In genomic region chr11:87750521-87750920, GRCm38 (mm10) we compare ENCODE assay signal across 11 mouse cellular contexts. TPM values are rescaled to one million over a fixed set of nuclear protein-coding genes. Genes with fewer than 3 reads are reported as not detected.
DNase-seq lines count a peak whose midpoint lies in the region; ATAC-seq and TF ChIP-seq lines count a peak whose summit lies in the region.
"Had no signal": no experiment of that assay in that cellular context is flagged by ENCODE, and none has a peak within 500 bp of the region (broad histone marks: within the 10 kb centered on the region; RNA-seq: fewer than 3 reads in every experiment).

No protein-coding gene starts in this region.

- H3K4me2 ChIP-seq in heart, embryonic 12.5 days: no peak overlapping the region

- H3K27ac ChIP-seq in heart, embryonic 12.5 days (ENCODE audit: poor library complexity, severe bottlenecking): 0 out of 2 replicates have a peak overlapping the region, but pooled peaks have one; percentile 17
- peak overlapping the region; percentile 88 for H3K27ac ChIP-seq in small intestine, adult 2 months (ENCODE audit: insufficient read depth, low read depth, low read length)

- DNase-seq in heart, postnatal 14 days: no peak
- peak; percentile 90 for DNase-seq in CD4-positive helper T cell, adult 2 months (ENCODE audit: low read depth, low spot score)
- DNase-seq in ovary, postnatal 10 days (ENCODE audit: low spot score): no peak
- no peak for DNase-seq in cerebellum, postnatal 4 days (ENCODE audit: low spot score in 2 of 2)
- DNase-seq: kidney, adult 9 months had no signal

- H3K36me3 ChIP-seq in heart, embryonic 12.5 days: peaks cover under 1% of the 10 kb centered on the region; the same call in 1 of the 2 replicates
- no peaks in the 10 kb centered on the region for H3K36me3 ChIP-seq in small intestine, adult 2 months (ENCODE audit: control insufficient read depth, insufficient read depth, low read length)

- TF ChIP-seq CTCF in small intestine, adult 2 months (IDR thresholded peaks at IDR 0.05; ENCODE audit: extremely low read depth, insufficient read length, insufficient replicate concordance, low read depth, low read length): no peak

- intact Hi-C loops in heart, postnatal 14 days (cut with DNase I): no loop called here

- 51% methylated on average over 3 of the region's 3 CpGs for WGBS in heart, embryonic 12.5 days
- 55% methylated on average over 3 of the region's 3 CpGs for WGBS in small intestine, adult 2 months

- no peak for TF ChIP-seq POLR2A in small intestine, adult 2 months (IDR thresholded peaks at IDR 0.05; ENCODE audit: low read depth, low read length)

- H3K4me3 ChIP-seq in heart, embryonic 12.5 days: no peak overlapping the region
- no peak overlapping the region for H3K4me3 ChIP-seq in small intestine, adult 2 months (ENCODE audit: low read depth, low read length)

- no peaks in the 10 kb centered on the region for H3K9me3 ChIP-seq in heart, embryonic 12.5 days (replicated peaks)

- H3K9ac ChIP-seq in heart, embryonic 12.5 days: no peak overlapping the region

- peaks cover 10% of the 10 kb centered on the region; the same call in 1 of the 2 replicates for H3K4me1 ChIP-seq in heart, embryonic 12.5 days (replicated peaks)
- peaks cover 2% of the 10 kb centered on the region; the same call in 1 of the 2 replicates for H3K4me1 ChIP-seq in small intestine, adult 2 months (ENCODE audit: control insufficient read depth, insufficient read depth, insufficient read length, low read length)

- H3K27me3 ChIP-seq in heart, embryonic 12.5 days (replicated peaks): peaks cover 9% of the 10 kb centered on the region
- no peaks in the 10 kb centered on the region for H3K27me3 ChIP-seq in small intestine, adult 2 months (ENCODE audit: control insufficient read depth, insufficient read depth, low read length)

- no peak for ATAC-seq in heart, embryonic 12.5 days (ENCODE audit: insufficient number of reproducible peaks, low FRiP score)
- ATAC-seq in erythroid progenitor cell, adult 5-6 weeks (replicated peaks; ENCODE audit: low FRiP score, poor library complexity, severe bottlenecking): peak; percentile 4
- no peak for ATAC-seq in frontal cortex, adult (ENCODE audit: low TSS enrichment)

RNA-seq across cellular contexts. Expression of gene Tspoap1, which starts 9.8 kb away (rescaled TPM):
- polyA plus RNA-seq in heart, embryonic 12.5 days (2016; fragmentation: Nextera tagmentation; extraction: Ambion mirVana): 0.21 and 0.78 TPM in 2 replicates
- total RNA-seq in heart, postnatal 14 days (2021): under 1 TPM; 0.17 to 0.19 TPM
- 6.7 and 8.6 TPM in 2 replicates for total RNA-seq in erythroid progenitor cell, adult 5-6 weeks (2015; ENCODE audit: low replicate concordance)
- 9.2 and 21.3 TPM in 2 replicates for total RNA-seq in erythroid progenitor cell, adult 5-6 weeks (2017; ENCODE audit: low replicate concordance)
- 0.89 and 1.3 TPM in 2 replicates for polyA plus RNA-seq in small intestine, adult 2 months (2012; rRNA removed)

RNA-seq across cellular contexts. Expression of gene Supt4a, which starts 13.2 kb away (rescaled TPM):
- polyA plus RNA-seq in heart, embryonic 12.5 days (2016; fragmentation: Nextera tagmentation; extraction: Ambion mirVana): 99.6 and 101 TPM in 2 replicates
- 10 to 100 TPM; 47.8 to 51.1 TPM for total RNA-seq in heart, postnatal 14 days (2021)
- 101 and 170 TPM in 2 replicates for total RNA-seq in erythroid progenitor cell, adult 5-6 weeks (2015; ENCODE audit: low replicate concordance)
- 27.0 and 66.5 TPM in 2 replicates for total RNA-seq in erythroid progenitor cell, adult 5-6 weeks (2017; ENCODE audit: low replicate concordance)
- 21.5 and 43.3 TPM in 2 replicates for polyA plus RNA-seq in small intestine, adult 2 months (2012; rRNA removed)

RNA-seq across cellular contexts. Expression of gene Mpo, which starts 42.9 kb away (rescaled TPM):
- 2.8 and 6.7 TPM in 2 replicates for polyA plus RNA-seq in heart, embryonic 12.5 days (2016; fragmentation: Nextera tagmentation; extraction: Ambion mirVana)
- under 1 TPM in 1 of 2 experiments, not detected in 1; 0.61 TPM for total RNA-seq in heart, postnatal 14 days (2021)
- total RNA-seq in erythroid progenitor cell, adult 5-6 weeks (2015; ENCODE audit: low replicate concordance): 946 and 1,145 TPM in 2 replicates
- total RNA-seq in erythroid progenitor cell, adult 5-6 weeks (2017; ENCODE audit: low replicate concordance): 341 and 501 TPM in 2 replicates
- polyA plus RNA-seq in small intestine, adult 2 months (2012; rRNA removed): 0.08 and 0.14 TPM in 2 replicates
- total RNA-seq: left cerebral cortex, postnatal 36 days had no signal
- polyA plus RNA-seq: frontal cortex, adult 2 months had no signal

Comparison
In these comparisons a context has a peak if more than half of its experiments do, and no peak if none do; other contexts are left out.
1. RNA of gene Tspoap1, which starts 9.8 kb away (total RNA-seq): 6.7 to 21.3 TPM in erythroid progenitor cell, adult 5-6 weeks; 0.17 to 0.19 TPM in heart, postnatal 14 days; every median in the first group is over 4 times any median in the second.
2. RNA of gene Mpo, which starts 42.9 kb away (total RNA-seq): 341 to 1,145 TPM in erythroid progenitor cell, adult 5-6 weeks; 0.61 TPM in heart, postnatal 14 days; every median in the first group is over 100 times any median in the second.